In the genomic region with DNA sequence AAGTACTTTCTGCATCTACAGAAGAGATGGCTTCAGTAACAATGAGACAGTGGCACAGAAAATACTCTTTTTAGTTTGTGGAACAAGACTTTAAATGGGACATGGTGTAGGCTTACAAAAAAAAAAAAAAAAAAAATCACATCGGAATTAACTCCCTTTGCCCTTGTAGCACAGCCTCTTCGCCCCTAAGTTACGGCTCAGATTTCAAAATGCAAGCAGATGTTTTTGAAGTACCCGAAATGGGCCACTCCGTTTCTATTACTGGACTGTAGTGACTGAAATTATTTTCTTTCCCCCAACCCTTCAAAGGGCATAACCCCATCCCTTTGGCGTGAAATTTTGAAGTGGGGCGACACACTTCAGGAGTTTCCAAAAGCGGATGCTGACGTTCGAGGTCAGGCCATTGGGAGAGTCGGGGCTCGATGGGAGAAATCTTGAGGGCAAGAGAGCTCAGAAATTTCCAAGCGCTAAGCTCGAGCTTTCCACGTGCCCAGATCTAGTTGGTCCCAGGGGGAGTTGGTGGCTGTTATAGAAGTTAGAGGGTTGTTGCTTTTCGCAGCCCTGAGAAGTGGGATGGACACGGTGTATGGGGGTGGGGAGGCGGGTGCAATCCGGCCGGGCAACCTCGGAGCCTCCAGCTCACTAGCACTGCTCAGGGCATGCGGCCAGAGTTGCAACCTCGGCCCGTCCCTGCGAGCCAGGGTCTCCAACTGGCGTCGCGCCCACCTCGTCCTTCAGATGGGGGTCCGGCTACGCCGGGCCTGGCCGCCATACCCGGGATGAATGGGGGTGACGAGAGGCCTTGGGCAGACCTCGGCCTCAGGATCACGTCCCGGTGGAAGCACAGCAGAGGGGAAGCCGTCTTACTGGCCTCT, we compare ENCODE assay signal across 8 mouse cellular contexts. TPM values are rescaled to one million over a fixed set of nuclear protein-coding genes. Genes with fewer than 3 reads are reported as not detected.
A peak's percentile ranks its signal among the peaks of the same experiment; 100 is the strongest.
DNase-seq lines count a peak whose midpoint lies in the region; ATAC-seq and TF ChIP-seq lines count a peak whose summit lies in the region.

Gene Hexim2 (plus strand): TSS at position 729 of the 875 bp plus-strand sequence.

- no peak for TF ChIP-seq RAD21 in CH12.LX (IDR thresholded peaks at IDR 0.05; ENCODE audit: low read depth, low read length)

- peak; percentile 73 for TF ChIP-seq POLR2A in CH12.LX (IDR thresholded peaks at IDR 0.05; ENCODE audit: low read depth, low read length)

- TF ChIP-seq CTCF in CH12.LX (conservative IDR thresholded peaks at IDR 0.05 in 1 of 2, IDR thresholded peaks at IDR 0.05 in 1 of 2; ENCODE audit: low read depth in 2 of 2, low read length in 2 of 2): 0 out of 4 replicates have a peak, but pooled peaks of 1 of the 2 experiments have one; percentile 7
- no peak for TF ChIP-seq CTCF in liver, postnatal 0 days (IDR thresholded peaks at IDR 0.05; ENCODE audit: low read depth)

- peak; percentile 49; the same call in 1 of the 2 replicates for TF ChIP-seq EP300 in CH12.LX (IDR thresholded peaks at IDR 0.05; ENCODE audit: low read length)
- TF ChIP-seq EP300 in liver, postnatal 0 days (IDR thresholded peaks at IDR 0.05; ENCODE audit: low read depth): no peak

- H3K36me3 ChIP-seq in CH12.LX (replicated peaks in 1 of 2; ENCODE audit: control insufficient read depth in 1 of 2, insufficient read depth in 1 of 2, low read length in 1 of 2): peaks cover 6 to 43% of the 10 kb centered on the region in 2 experiments
- H3K36me3 ChIP-seq in embryonic facial prominence, embryonic 13.5 days: no peaks in the 10 kb centered on the region; the same call in 1 of the 2 replicates
- H3K36me3 ChIP-seq in heart, embryonic 11.5 days (ENCODE audit: control insufficient read depth, insufficient read depth, low read length): no peaks in the 10 kb centered on the region
- H3K36me3 ChIP-seq in liver, postnatal 0 days (replicated peaks; ENCODE audit: insufficient read depth, low read length): peaks cover 2% of the 10 kb centered on the region; the same call in 1 of the 2 replicates

- H3K27me3 ChIP-seq in CH12.LX (replicated peaks): no peaks in the 10 kb centered on the region
- H3K27me3 ChIP-seq in embryonic facial prominence, embryonic 13.5 days: no peaks in the 10 kb centered on the region
- H3K27me3 ChIP-seq in heart, embryonic 11.5 days (ENCODE audit: control insufficient read depth, insufficient read depth, low read length): no peaks in the 10 kb centered on the region
- no peaks in the 10 kb centered on the region for H3K27me3 ChIP-seq in liver, postnatal 0 days (ENCODE audit: insufficient read depth, low read length)

- in situ Hi-C loops in CH12.LX (cut with MboI; ENCODE audit: low pct_ligation_motif_present, low pct_unique_long_range_greater_than_20kb, low sequenced_read_pairs): no loop called here

- peak; percentile 83 for DNase-seq in CH12.LX (ENCODE audit: extremely low read depth)
- DNase-seq in adrenal gland, postnatal 10 days: peak; percentile 81
- DNase-seq in kidney, postnatal 14 days: peak; percentile 71
- DNase-seq in liver, postnatal 0 days: peak; percentile 71
- peak; percentile 45 for DNase-seq in ovary, adult 18-20 months (ENCODE audit: low spot score)
- peak; percentile 58 for DNase-seq in urinary bladder, postnatal 14 days (ENCODE audit: low spot score)

- H3K4me2 ChIP-seq in CH12.LX (ENCODE audit: insufficient read depth, low read depth, poor library complexity, severe bottlenecking): peak within 1 kb of the TSS; percentile 86
- H3K4me2 ChIP-seq in embryonic facial prominence, embryonic 13.5 days: peak within 1 kb of the TSS; percentile 69
- peak within 1 kb of the TSS; percentile 80 for H3K4me2 ChIP-seq in heart, embryonic 11.5 days
- peak within 1 kb of the TSS; percentile 74 for H3K4me2 ChIP-seq in liver, postnatal 0 days (ENCODE audit: low read depth, low read length)

- ATAC-seq in embryonic facial prominence, embryonic 13.5 days (ENCODE audit: insufficient number of reproducible peaks, insufficient read depth, low FRiP score, low TSS enrichment, low read depth): peak; percentile 34
- peak; percentile 37 for ATAC-seq in heart, embryonic 11.5 days (replicated peaks; ENCODE audit: insufficient number of reproducible peaks, low FRiP score, low TSS enrichment)
- peak; percentile 20 for ATAC-seq in liver, postnatal 0 days

- H3K27ac ChIP-seq in CH12.LX (ENCODE audit: insufficient read depth, low read depth): peak within 1 kb of the TSS; percentile 84
- peak within 1 kb of the TSS; percentile 99 for H3K27ac ChIP-seq in embryonic facial prominence, embryonic 13.5 days
- peak within 1 kb of the TSS; percentile 98 for H3K27ac ChIP-seq in heart, embryonic 11.5 days (ENCODE audit: low read depth, low read length)
- H3K27ac ChIP-seq in liver, postnatal 0 days (ENCODE audit: low read depth): peak within 1 kb of the TSS; percentile 98

- peak within 1 kb of the TSS; percentile 99 for H3K9ac ChIP-seq in CH12.LX (ENCODE audit: insufficient read depth, low read depth)
- peak within 1 kb of the TSS; percentile 100 for H3K9ac ChIP-seq in embryonic facial prominence, embryonic 13.5 days
- peak within 1 kb of the TSS; percentile 100 for H3K9ac ChIP-seq in heart, embryonic 11.5 days (ENCODE audit: low read depth, low read length)
- H3K9ac ChIP-seq in liver, postnatal 0 days (replicated peaks): peak within 1 kb of the TSS; percentile 100

- peak within 1 kb of the TSS; percentile 84 to 93 (median 89) for H3K4me3 ChIP-seq in CH12.LX (replicated peaks in 1 of 3; ENCODE audit: low read depth in 2 of 3, low read length in 2 of 3, poor library complexity in 1 of 3)
- peak within 1 kb of the TSS; percentile 88 for H3K4me3 ChIP-seq in embryonic facial prominence, embryonic 13.5 days
- peak within 1 kb of the TSS; percentile 83 for H3K4me3 ChIP-seq in heart, embryonic 11.5 days (ENCODE audit: low read depth, low read length)
- H3K4me3 ChIP-seq in liver, postnatal 0 days (ENCODE audit: low read depth, low read length): peak within 1 kb of the TSS; percentile 99

- dilution Hi-C loops in CH12.LX (cut with MboI; ENCODE audit: extremely low pct_ligation_motif_present, extremely low pct_unique_long_range_greater_than_20kb, low sequenced_read_pairs): no loop called here

- peaks cover 6 to 47% of the 10 kb centered on the region in 2 experiments for H3K4me1 ChIP-seq in CH12.LX (ENCODE audit: control insufficient read depth in 1 of 2, insufficient read depth in 2 of 2)
- H3K4me1 ChIP-seq in embryonic facial prominence, embryonic 13.5 days: peaks cover 42% of the 10 kb centered on the region
- peaks cover 19% of the 10 kb centered on the region for H3K4me1 ChIP-seq in heart, embryonic 11.5 days (ENCODE audit: control insufficient read depth, insufficient read depth, low read length)
- peaks cover 38% of the 10 kb centered on the region for H3K4me1 ChIP-seq in liver, postnatal 0 days (ENCODE audit: insufficient read depth)

- no peaks in the 10 kb centered on the region for H3K9me3 ChIP-seq in CH12.LX (replicated peaks; ENCODE audit: low read length)
- no peaks in the 10 kb centered on the region for H3K9me3 ChIP-seq in embryonic facial prominence, embryonic 13.5 days
- no peaks in the 10 kb centered on the region for H3K9me3 ChIP-seq in heart, embryonic 11.5 days (replicated peaks; ENCODE audit: control insufficient read depth, low read length)
- no peaks in the 10 kb centered on the region for H3K9me3 ChIP-seq in liver, postnatal 0 days (ENCODE audit: low read length)

- WGBS in embryonic facial prominence, embryonic 13.5 days: under 1% methylated on average over 39 of the region's 39 CpGs
- under 1% methylated on average over 39 of the region's 39 CpGs for WGBS in heart, embryonic 11.5 days (ENCODE audit: insufficient replicate concordance)
- 0% methylated on average over 39 of the region's 39 CpGs for WGBS in liver, postnatal 0 days (ENCODE audit: insufficient replicate concordance)

- H3K79me2 ChIP-seq in CH12.LX (replicated peaks; ENCODE audit: control insufficient read depth, extremely low read depth, insufficient read depth, poor library complexity, severe bottlenecking): peaks cover 37% of the 10 kb centered on the region

TF ChIP-seq in CH12.LX, 34 proteins besides CTCF, POLR2A, EP300 and RAD21 (continues in another document):
- peak; percentile 28; the same call in 1 of the 2 replicates for TF ChIP-seq RCOR1 (conservative IDR thresholded peaks at IDR 0.05; ENCODE audit: low read depth, low read length)
- TF ChIP-seq ZMIZ1 (IDR thresholded peaks at IDR 0.05; ENCODE audit: low read depth, low read length): peak; percentile 82
- no peak for TF ChIP-seq ZKSCAN1 (IDR thresholded peaks at IDR 0.05; ENCODE audit: borderline replicate concordance, low read depth, low read length)
- no peak; the same call in 1 of the 2 replicates for TF ChIP-seq JUND (conservative IDR thresholded peaks at IDR 0.05; ENCODE audit: low read depth, low read length)
- no peak; the same call in 1 of the 2 replicates for TF ChIP-seq POLR2AphosphoS2 (IDR thresholded peaks at IDR 0.05; ENCODE audit: low read depth, low read length)
- TF ChIP-seq MEF2A (IDR thresholded peaks at IDR 0.05; ENCODE audit: borderline replicate concordance, low read depth, low read length): peak; percentile 86
- peak; percentile 89 for TF ChIP-seq MAX (IDR thresholded peaks at IDR 0.05; ENCODE audit: low read length)
- no peak for TF ChIP-seq E2F4 (IDR thresholded peaks at IDR 0.05; ENCODE audit: insufficient replicate concordance, low read depth, low read length)
- TF ChIP-seq MXI1 (IDR thresholded peaks at IDR 0.05; ENCODE audit: low read depth, low read length): peak; percentile 75; the same call in 1 of the 2 replicates
- TF ChIP-seq NRF1 (IDR thresholded peaks at IDR 0.05; ENCODE audit: low read depth, low read length): peak; percentile 37; the same call in 1 of the 2 replicates
- no peak for TF ChIP-seq GABPA (IDR thresholded peaks at IDR 0.05; ENCODE audit: insufficient replicate concordance, low read depth, low read length)
- peak; percentile 59; the same call in 1 of the 2 replicates for TF ChIP-seq CHD1 (IDR thresholded peaks at IDR 0.05; ENCODE audit: low read depth, low read length)
- peak; percentile 91 for TF ChIP-seq CHD2 (IDR thresholded peaks at IDR 0.05; ENCODE audit: low read length)
- no peak; the same call in 1 of the 2 replicates for TF ChIP-seq TBP (conservative IDR thresholded peaks at IDR 0.05; ENCODE audit: low read depth, low read length)
- TF ChIP-seq HCFC1 (IDR thresholded peaks at IDR 0.05; ENCODE audit: low read depth, low read length): peak; percentile 56; the same call in 1 of the 2 replicates
- TF ChIP-seq BHLHE40 (IDR thresholded peaks at IDR 0.05; ENCODE audit: low read depth, low read length): peak; percentile 90

RNA-seq across cellular contexts. Expression of gene Hexim2, which starts in this region (rescaled TPM):
- total RNA-seq in CH12.LX (2012; rRNA removed) (31.4 and 33.3 TPM in 2 replicates), CH12.LX (2014; rRNA removed) (28.8 and 33.0 TPM in 2 replicates)
- polyA plus RNA-seq in CH12.LX (2012; ENCODE audit: insufficient read length, low read depth): 27.0 and 31.6 TPM in 2 replicates
- 1 to 10 TPM; 4.8 to 8.9 TPM for total RNA-seq in adrenal gland, postnatal 10 days (2021)
- 15.0 and 16.2 TPM in 2 replicates for polyA plus RNA-seq in embryonic facial prominence, embryonic 13.5 days (2015; fragmentation: Nextera tagmentation; extraction: Ambion mirVana)
- polyA plus RNA-seq in heart, embryonic 11.5 days (2014; fragmentation: Nextera tagmentation; extraction: Ambion mirVana): 3.5 and 5.6 TPM in 2 replicates
- 3.4 and 3.7 TPM in 2 replicates for polyA plus RNA-seq in liver, postnatal 0 days (2015; fragmentation: Nextera tagmentation; extraction: Ambion mirVana)

Comparison
In these comparisons a context has a peak if more than half of its experiments do, and no peak if none do; other contexts are left out.
1. Peak in every context shown above with its lines: DNase-seq, ATAC-seq, H3K4me3 ChIP-seq and H3K27ac ChIP-seq.